Mouse (Mus musculus) erythroblast, embryonic 14.5 days (primary cell): ENCODE measurements around the gene Arhgap6.

Experiments
- GATA1 ChIP-seq: IDR thresholded peaks from 2 replicates; pipeline ENCODE4 v1.6.1; 2012; ENCODE audit warnings: low read length, inconsistent platforms, mixed read lengths
- TAL1 ChIP-seq: IDR thresholded peaks from 3 replicates; pipeline ENCODE4 v1.6.1; 2012; ENCODE audit warnings: low read length, inconsistent platforms, mixed read lengths

DNA sequence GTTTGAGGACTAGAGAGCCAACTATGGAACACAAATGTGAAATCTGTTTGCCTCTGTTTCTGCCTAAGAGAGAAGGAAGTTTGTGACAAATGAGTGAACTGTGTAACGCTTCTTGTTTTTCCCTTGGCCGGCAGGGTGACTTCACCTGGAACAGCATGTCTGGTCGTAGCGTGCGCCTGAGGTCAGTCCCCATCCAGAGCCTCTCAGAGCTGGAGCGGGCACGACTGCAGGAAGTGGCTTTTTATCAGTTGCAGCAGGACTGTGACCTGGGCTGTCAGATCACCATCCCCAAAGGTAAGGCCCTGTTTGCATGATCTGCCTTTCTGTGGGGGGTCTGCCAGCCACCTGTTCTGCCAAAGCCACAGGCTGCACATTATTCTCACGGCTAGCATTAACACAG, 425.2 kb downstream of the Arhgap6 start:
- TF ChIP-seq GATA1 (no peak), TAL1 (no peak)
